Mouse (Mus musculus) left cerebral cortex, postnatal 4 days (tissue): ENCODE measurements around the gene Tssk4. TPM values are rescaled to one million over a fixed set of nuclear protein-coding genes. Genes with fewer than 3 reads are reported as not detected.

Experiments used
- DNase-seq: peaks from one replicate; pipeline ENCODE4 v3.0.0-alpha.2; 2022
- intact Hi-C: fragments of 180-260 bp; cut with DNase I; formaldehyde crosslinking; loops from one replicate; pipeline ENCODE4 v1.15.1; 2025
- total RNA-seq, 2 experiments: library from RNA; stranded (reverse); gene quantifications; 2 replicates each; pipeline ENCODE4 v1.2.3; 2021

Gene Tssk4
- total RNA-seq, result 1 to 10 TPM; 1.2 to 2.4 TPM

DNA sequence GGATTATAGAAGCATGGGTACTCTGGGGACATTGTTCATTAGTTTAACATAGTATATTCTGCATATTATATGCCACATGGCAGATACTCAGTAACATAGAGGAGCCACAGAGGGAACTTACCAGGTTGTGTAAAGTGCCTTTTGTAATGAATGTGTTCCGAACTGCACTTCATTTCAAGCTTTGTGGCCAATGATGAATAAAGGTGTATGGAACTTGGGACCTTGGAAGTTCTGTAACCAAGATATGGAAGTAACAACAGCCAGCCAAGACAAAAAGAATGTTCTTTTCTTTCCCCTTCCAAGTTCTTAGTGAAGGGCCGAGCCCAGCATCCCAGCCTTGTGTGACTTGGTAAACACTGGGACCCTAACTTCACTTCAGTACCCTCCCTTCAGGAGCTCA is at the start of gene Tssk4:
Gene Tssk4, plus strand, starts transcription at position 301 of the 400 bp plus-strand sequence.
- intact Hi-C loops, result no loop called here
- DNase-seq, result no peak

DNA sequence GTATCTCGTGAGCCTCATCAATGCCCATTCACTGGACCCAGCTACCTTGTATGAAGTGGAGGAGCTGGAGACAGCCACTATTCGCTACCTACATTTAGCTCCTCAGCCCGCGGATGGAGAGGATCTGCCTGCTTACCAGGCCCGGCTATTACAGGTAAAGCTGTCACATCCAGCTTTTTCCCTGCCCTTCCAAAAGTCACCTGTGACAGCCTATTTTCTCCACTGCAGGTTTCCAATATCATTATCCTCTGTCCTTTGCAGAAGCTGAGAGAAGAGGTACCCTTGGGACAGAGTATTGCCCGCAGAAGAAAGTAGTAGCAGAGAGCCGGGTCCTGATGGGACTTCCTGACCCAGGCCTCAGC is 46.7 kb upstream of the Tssk4 start, which contains the start of gene Irf9:
Gene Irf9, plus strand, starts transcription at position 301 of the 362 bp plus-strand sequence.
- DNase-seq, result no peak
- intact Hi-C loops, result no loop called here

DNA sequence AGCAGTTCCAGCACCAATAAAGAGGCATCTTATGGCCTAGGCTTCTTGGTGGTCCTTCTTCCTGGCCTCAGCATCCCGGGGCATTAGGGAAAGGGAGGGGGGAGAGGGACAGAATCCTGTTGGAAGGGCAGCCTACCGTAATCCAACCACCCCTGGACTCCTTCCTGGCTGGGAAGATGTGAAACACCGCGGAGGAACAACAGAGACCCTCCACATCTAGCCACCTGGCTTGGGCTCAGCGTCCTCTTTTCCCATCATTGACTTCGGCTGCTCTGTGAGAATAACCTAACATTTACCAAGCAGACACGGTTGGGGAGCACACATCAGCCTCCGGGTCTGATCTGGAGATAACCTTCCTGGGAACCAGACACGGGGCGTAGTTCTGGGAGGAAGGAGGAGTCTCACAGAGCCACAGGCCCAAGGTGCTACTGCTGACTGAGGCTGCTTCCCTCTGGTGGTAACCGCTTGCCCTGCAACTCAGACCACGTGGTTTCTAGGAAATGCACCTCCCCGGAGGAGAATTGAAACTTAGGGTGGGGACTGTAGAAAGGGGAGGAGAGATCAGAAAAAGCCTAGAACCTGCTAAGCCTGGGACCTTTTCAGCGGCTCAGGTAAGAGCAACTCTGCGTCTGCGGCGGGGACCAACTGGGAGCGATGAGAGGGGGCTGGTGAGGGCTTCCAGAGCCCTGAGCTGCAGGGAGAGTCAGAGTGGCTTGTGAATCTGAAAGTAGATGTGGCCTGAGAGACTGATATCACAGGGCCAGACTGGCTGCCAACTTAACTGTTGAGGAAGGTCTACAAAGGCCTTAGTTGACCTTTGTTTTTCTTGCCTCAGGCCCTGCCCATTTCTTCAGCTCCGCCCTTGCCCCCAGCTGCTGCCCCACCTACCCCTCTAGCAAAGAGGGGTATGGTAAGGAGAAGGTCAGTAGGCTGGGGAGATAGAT is 46.1 kb upstream of the Tssk4 start:
- intact Hi-C loops, result no loop called here
- peak; percentile 85 for DNase-seq

DNA sequence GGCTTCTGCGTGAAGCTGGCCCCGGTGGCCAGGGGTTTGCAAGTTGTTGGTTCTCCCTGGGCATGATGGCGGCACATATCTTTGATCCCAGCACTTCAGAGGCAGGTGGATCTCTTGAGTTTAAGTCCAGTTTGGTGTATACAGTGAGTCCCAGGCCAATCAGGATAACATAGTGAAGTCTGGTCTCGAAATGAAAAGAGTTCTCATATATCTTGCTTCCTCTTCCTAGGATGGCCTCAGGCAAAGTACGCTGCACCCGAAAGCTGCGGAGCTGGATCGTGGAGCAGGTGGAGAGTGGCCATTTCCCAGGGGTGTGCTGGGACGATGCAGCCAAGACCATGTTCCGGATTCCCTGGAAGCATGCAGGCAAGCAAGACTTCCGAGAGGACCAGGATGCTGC is 45.2 kb upstream of the Tssk4 start:
- intact Hi-C loops, result no loop called here
- DNase-seq, result no peak

DNA sequence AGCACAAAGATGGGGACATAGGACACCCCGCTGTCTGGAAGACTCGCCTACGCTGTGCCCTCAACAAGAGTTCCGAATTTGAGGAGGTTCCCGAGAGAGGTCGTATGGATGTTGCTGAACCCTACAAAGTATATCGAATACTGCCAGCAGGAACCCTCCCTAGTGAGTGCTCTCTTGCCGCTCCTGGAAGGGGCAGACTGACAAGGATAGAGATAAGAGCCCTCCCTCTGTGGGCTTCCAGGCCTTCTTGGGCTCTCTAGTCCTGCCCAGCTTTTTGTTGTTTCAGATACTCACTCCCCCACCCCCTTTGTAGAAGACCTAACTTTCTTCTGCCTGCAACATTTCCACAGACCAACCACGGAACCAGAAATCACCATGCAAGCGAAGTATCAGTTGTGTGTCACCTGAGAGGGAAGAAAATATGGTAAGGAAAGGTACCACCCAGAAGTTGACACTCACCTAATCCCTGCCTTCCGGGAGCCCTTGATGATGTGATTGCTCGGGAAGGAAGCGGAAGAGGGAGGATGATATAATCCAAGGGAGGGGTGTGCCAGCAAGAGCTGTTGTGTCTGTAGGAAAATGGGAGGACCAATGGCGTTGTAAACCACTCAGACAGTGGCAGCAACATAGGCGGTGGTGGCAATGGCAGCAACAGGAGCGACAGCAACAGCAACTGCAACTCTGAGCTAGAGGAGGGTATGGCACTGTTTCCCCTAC is 44.1 kb upstream of the Tssk4 start:
- no peak for DNase-seq
- intact Hi-C loops, result no loop called here

DNA sequence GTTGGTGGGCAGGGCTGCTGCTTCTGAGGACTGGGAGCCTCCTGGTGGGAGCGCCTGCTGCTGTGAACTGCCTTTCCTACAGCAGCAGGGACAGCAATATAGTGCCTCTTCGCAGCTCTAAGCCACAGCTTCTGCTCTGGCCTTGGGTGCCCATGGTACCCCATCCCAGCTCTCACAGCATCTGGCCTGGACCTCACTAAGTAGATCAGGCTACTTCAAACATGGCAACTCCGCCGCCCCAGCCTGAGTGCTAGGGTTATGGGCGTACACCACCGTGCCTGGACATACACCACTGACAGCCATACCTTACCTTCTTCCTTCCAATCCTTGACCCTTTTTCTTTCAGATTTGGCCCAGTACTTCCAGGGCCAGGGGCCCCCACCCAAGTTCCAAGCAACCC is 41.6 kb upstream of the Tssk4 start:
- no peak for DNase-seq
- intact Hi-C loops, result no loop called here

DNA sequence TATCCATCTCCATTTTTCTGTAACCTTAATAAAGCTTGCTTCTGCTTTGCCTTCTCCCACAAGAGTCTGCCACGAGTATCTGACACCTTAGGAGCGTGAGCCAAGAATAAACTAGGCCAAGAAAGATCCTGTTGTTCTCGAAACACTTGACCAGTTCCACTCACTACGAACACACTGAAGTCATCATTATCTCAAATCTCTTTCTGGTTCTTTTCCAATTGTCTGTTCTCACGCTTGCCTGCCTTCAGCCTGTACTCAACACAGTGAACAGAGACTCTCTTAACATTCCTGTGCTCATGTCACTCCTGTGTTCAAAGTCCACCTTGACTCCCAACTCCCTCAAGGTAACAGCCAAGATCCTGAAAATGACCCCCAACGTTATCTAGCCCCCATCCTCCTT is 36.6 kb upstream of the Tssk4 start:
- intact Hi-C loops, result no loop called here
- no peak for DNase-seq

DNA sequence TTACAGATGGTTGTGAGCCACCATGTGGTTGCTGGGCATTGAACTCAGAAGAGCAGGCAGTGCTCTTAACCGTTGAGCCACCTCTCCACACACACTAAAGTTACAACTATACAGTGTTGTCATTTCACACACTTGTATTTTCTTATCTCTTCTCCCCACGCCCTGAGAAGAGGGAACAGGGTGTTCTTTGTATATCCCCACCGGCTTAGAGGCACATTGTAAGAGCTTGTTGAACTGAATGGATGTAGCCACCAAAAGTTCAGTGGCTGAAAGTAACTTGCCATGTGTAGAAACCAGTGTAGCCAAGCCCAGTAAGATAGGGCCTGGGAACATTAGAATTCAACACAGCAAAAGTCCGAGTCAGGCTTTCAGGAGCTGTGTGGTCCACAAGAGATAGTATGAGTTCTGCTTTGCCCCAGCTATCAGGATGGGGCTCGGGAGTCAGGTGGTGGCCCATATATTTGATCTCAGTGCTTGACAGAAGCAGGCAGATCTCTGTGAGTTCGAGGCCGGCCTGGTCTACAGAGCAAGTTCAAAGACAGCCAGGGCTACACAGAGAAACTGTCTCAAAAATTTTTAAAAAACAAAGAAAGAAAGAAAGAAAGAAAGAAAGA is 35.3 kb upstream of the Tssk4 start:
- intact Hi-C loops, result no loop called here
- no peak for DNase-seq

DNA sequence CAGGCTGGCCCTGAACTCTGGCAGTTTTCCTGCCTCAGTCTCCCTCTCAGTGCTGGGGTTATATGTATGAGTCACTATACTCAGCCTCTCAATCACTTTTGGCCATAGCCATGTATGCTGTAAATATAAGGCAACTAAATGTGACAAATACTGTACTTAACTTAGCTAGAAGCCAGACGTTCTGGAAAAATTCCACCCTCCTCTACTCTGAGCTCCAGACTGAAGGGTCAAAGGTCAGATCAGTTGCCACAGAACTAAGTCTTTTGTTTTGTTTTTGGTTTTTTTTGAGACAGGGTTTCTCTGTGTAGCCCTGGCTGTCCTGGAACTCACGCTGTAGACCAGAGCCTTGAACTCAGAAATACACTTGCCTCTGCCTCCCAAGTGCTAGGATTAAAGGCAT is 34.1 kb upstream of the Tssk4 start:
- intact Hi-C loops, result no loop called here
- no peak for DNase-seq

DNA sequence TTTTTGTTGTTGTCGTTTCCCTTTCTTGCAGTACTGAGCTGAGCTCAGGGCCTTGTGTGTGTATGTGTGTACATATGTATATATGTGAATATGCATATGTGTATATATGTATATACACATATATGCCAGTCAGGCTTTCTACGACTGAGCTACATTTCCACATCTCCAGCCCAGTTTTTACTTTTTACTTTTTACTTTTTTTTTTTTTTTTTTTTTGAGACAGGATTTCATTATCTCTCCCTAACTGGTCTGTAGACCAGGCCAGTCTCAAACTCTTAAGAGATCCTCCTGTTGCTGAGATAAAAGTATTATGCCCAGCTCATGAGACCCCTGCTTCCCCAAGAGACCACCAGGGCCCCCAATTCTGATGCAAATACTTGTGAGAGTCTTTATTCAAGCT is 33.1 kb upstream of the Tssk4 start:
- intact Hi-C loops, result no loop called here
- DNase-seq, result no peak

DNA sequence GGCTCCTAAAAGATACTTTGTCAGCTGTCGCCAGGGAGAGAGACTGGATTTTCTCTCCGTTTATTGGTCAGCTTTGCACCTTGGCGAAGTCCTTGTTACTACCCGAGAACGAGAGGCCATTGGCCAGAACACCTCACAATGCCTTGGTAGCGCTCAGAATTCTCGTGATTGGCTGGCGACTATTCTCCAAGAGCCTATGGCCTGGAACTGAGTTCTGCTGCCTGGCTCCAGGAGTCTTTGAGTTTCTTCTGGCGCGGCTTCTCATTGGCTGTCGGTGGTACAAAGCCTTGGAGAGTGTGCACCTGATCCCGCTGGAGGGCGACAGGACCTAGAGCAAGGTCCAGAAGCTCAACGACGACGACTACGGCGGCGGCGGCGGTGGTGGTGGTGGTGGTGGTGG is 32.2 kb upstream of the Tssk4 start, which contains the start of gene Rec8:
Gene Rec8, plus strand, starts transcription at position 216 of the 400 bp plus-strand sequence.
- peak; percentile 45 for DNase-seq
- intact Hi-C loops, result no loop called here

DNA sequence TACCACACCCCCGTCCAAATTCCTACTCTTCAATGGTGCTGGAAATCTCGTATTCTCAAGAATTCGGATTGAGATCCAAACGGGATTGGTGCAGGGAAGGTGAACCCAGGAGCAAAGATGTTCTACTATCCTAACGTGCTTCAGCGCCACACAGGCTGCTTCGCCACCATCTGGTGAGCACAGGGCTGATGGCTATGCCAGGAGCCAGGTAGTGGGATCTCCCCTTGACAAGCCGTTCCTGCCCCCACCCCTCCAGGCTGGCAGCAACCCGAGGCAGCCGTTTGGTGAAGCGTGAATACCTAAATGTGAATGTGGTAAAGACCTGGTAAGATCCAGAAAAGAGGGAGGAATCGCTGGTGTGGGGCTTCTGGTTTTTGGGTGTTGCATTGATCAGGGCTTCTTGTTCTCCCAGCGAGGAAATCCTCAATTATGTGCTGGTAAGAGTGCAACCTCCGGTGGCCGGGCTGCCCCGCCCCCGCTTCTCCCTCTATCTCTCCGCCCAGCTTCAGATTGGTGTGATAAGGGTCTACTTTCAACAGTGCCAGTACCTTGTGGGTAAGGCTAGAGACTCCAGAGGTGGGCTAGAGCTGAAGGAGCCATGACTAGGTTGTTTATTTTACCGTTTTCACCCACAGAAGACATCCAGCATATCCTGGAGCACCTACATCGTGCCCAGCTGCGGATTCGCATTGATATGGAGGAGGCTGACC is 31.3 kb upstream of the Tssk4 start:
- DNase-seq, result no peak
- intact Hi-C loops, result no loop called here

DNA sequence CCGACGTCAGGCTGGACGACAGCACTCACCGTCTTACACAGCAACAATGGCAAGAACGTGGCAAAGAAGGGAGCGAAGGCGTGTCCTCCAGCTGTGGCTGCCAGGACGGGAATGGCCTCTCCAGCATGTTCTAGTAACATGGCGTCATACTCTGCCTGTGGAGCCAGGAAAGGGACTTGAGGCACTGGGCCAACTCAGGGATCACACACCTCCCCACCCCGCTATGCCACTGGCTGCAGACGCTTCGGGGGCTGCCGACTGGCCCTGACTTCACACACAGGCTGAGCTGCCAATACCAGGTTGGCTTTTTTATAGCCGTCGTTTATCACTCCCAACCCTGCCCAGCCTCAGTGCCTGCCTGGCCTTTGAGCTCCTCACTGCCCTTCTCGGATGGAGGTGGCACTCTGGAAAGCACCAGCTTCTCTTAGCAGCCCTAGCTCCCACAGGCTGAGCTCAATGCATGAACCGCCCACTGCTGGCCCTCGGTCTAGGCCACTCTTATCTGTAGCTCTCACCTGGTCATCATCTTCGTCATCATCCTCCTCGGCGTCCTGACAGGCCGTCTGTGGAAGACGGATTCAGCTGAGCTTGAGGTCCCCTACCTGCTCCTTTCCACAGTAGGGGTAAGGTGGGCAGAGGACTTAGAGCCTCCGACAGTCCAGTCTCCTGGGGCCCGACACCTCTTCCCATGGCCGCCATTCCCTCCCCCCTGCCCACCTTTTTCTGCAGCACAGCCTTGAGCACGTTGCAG is 21.7 kb upstream of the Tssk4 start:
- no peak for DNase-seq
- intact Hi-C loops, result no loop called here

DNA sequence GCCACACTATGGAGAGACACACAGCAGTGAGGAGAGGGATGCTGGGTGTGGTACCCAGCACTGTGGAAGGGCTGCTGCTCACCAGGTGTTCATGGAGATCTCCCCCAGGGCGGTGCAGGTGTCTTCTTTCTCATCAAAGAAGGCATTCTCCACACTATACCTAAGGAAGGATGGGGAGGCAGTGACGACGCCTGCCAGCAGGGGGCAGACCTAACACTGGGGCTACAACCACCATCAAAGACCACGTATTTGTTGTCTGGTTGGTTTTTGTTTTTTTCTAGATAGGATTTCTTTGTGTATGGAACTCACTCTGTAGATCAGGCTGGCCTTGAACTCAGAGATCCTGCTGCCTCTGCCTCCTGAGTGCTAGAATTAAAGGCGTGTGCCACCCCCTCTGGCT is 20.7 kb upstream of the Tssk4 start:
- intact Hi-C loops, result no loop called here
- peak; percentile 29 for DNase-seq

DNA sequence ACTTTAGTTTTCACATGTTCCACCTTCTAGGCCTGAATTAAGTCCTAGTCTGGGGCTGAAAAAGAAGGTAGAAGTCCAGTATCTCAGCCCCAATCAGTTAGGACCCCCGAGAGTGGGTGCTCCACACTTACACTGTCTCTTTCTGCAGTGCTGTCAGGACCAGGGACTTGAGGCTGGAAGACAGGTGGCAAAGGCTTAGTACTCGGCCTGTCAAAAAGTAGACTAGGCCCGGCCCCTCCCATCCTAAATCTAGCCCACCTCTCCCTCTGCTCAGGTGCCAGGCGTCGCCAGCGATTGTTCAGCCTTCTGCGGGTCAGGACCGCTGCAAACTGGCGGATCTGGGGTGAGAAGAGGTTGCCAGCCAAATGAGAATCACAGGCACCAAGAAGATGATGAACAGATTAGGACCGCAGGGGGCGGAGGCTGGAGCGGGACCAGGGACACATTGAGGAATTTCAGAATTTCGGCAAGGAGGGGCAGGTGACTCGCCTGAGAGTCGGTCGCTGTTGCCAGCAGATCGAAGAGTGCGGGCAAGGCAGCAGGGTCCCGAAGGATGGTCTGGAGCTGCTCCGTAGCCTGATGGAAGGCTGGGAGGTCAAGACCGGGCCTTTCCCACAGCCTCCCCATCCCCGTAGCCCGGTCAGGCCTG is 15.0 kb upstream of the Tssk4 start:
- peak; percentile 67 for DNase-seq
- intact Hi-C loops, result no loop called here

DNA sequence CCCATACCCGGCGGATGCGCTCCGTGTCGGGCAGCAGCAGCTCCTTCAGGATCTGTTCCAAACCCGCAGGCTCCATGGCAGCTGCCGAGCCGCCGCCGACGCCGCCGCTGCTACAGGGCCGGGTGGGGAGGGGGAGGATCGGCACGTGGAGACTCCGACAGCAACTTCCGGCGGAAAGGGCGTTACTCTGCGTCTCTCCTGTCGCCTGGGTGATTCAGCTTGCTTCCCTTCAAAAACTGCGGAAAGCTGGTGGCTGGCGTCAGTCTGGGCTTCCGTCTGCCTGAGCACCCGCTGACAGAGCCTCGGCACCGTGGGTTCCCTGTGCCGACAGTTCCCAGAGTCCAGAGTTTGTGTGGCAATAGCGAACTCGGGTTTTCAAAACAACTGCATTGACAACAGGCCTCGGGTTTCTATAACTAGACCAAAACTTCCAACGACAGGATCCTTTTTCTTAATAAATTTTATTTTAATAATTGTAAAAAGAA is 14.4 kb upstream of the Tssk4 start, which contains the start of gene Ipo4:
Gene Ipo4, minus strand, starts transcription at position 435 of the 485 bp plus-strand sequence.
- peak; percentile 90 for DNase-seq
- intact Hi-C loops, result no loop called here

DNA sequence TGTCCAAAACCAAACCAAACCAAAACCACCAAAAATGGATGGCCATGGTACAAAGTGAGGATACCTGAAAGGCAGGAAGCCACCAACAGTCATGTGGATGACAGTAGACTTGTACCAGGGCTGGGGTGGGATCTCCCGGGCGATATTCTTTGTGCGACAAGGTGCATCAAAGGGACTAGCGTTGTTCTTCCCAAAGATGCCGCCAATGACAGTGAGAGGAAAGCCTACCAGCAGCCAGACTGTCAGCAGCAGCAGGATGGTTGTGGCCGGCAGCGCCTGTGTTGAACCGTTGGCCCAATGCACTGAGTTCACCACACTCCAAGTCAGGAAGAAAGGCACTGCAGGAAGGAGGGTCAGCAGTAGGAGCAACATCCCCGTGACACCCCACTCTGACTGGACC is 12.2 kb upstream of the Tssk4 start, which contains the start of gene Gm49378:
Gene Gm49378, minus strand, starts transcription at position 101 of the 400 bp plus-strand sequence.
- intact Hi-C loops, result no loop called here
- DNase-seq, result no peak

DNA sequence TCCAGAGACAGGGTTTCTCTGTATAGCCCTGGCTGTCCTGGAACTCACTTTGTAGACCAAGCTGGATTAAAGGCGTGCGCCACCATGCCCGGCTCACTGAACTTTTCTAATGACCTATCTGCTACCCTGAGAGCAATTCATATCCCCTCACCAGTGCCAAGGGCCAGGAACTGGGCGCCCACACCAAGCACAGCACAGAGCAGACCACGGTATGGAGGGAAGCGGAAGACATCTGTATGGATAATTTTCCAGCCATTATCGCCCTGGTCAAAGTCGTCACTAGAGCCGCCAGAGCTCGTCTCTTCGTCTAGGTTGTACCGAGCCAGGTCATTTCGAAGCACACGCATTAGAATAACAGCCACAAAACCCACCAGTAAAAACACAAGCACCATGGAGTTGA is 9.2 kb upstream of the Tssk4 start:
- DNase-seq, result no peak
- intact Hi-C loops, result no loop called here

DNA sequence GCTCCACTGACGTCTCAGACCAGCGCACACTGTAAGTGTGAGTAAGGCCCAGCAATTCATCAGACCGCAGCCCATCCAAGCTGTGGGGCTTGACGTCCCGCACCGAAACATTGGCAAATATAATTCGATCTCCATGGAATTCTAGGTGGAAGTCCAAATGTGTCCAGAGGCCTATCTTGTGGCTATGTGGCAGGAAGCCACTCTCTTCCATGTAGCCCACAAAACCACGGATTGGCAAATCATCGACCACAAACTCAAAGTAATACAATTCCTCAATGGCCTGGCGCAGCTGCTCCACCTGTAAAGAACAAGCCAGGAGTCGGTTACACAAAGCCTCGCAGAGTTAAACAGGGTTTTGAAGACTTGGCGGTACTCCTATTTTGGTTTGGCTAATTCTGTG is 8.7 kb upstream of the Tssk4 start:
- DNase-seq, result no peak

More for the DNA sequence above, 8.7 kb upstream of the Tssk4 start:
- intact Hi-C loops, result no loop called here
